Mouse (Mus musculus): Measurements from ENCODE around the gene Kirrel3.

GRCm38 (mm10) chr9:34447736-34448135, 38.0 kb upstream of the Kirrel3 start:
- TF ChIP-seq CTCF (IDR thresholded peaks at IDR 0.05; ENCODE audit: low read depth, low read length) (no peak), TAL1 (conservative IDR thresholded peaks at IDR 0.05; ENCODE audit: low read depth, low read length) (no peak), POLR2AphosphoS5 (IDR thresholded peaks at IDR 0.05; ENCODE audit: insufficient replicate concordance, low read depth, low read length) (no peak)
